Mouse (Mus musculus) embryonic facial prominence, embryonic 14.5 days (tissue): ENCODE measurements around the gene Zfp708. TPM values are rescaled to one million over a fixed set of nuclear protein-coding genes. Genes with fewer than 3 reads are reported as not detected.

Experiments used
- ATAC-seq: fragments of 200-750 bp; cut with Nextera tagmentation; 2 replicates; pipeline ENCODE4 v1.8.0; 2017; ENCODE audit warnings: low read depth, moderate number of reproducible peaks, moderate TSS enrichment
- DNase-seq: peaks from one replicate; pipeline ENCODE4 v3.0.0-alpha.2; 2015; ENCODE audit warnings: low spot score
- H3K27ac ChIP-seq: fragments of 300-500 bp; sonication (generic); replicated peaks from 2 replicates; pipeline ENCODE4 v1.5.1; 2014; ENCODE audit warnings: low read depth, mild to moderate bottlenecking, low read length, moderate library complexity
- H3K27me3 ChIP-seq: fragments of 300-500 bp; sonication (generic); replicated peaks from 2 replicates; pipeline ENCODE4 v1.6.1; 2014; ENCODE audit warnings: low read length; ENCODE audit not compliant: control insufficient read depth, insufficient read depth
- H3K36me3 ChIP-seq: fragments of 300-500 bp; sonication (generic); 2 replicates; pipeline ENCODE4 v1.6.1; 2014; ENCODE audit warnings: low read length, mixed read lengths; ENCODE audit not compliant: control insufficient read depth, insufficient read depth
- H3K4me1 ChIP-seq: fragments of 300-500 bp; sonication (generic); 2 replicates; pipeline ENCODE4 v1.6.1; 2014; ENCODE audit warnings: antibody characterized with exemption, low read length; ENCODE audit not compliant: control insufficient read depth, insufficient read depth
- H3K4me2 ChIP-seq: fragments of 300-500 bp; sonication (generic); 2 replicates; pipeline ENCODE4 v1.6.1; 2014; ENCODE audit warnings: low read depth, mild to moderate bottlenecking, low read length, moderate library complexity, mixed read lengths
- H3K4me3 ChIP-seq: fragments of 300-500 bp; sonication (generic); 2 replicates; pipeline ENCODE4 v1.5.1; 2014; ENCODE audit warnings: low read depth, mild to moderate bottlenecking, low read length
- H3K9ac ChIP-seq: fragments of 300-500 bp; sonication (generic); 2 replicates; pipeline ENCODE4 v1.6.1; 2014; ENCODE audit warnings: low read depth, mild to moderate bottlenecking, low read length, moderate library complexity, mixed read lengths
- H3K9me3 ChIP-seq: fragments of 300-500 bp; sonication (generic); 2 replicates; pipeline ENCODE4 v1.6.1; 2016; ENCODE audit warnings: low read length; ENCODE audit not compliant: control insufficient read depth
- WGBS: fragments of 180-500 bp; shearing (Covaris S2); extraction: QIAGEN DNeasy Blood & Tissue Kit; methylation state at CpG from one replicate; pipeline ENCODE4 v1.1.7; 2014; 5-methylcytosine and 5-hydroxymethylcytosine counted together
- polyA plus RNA-seq: library from polyadenylated mRNA; unstranded; fragments of >200 nt; fragmentation: Nextera tagmentation; extraction: Ambion mirVana; gene quantifications from 2 replicates; pipeline ENCODE4 v1.2.1, GENCODE M21; 2014

The Zfp708 gene
- polyA plus RNA-seq, 1 experiment from 2014 or later = 4.1 TPM

DNA sequence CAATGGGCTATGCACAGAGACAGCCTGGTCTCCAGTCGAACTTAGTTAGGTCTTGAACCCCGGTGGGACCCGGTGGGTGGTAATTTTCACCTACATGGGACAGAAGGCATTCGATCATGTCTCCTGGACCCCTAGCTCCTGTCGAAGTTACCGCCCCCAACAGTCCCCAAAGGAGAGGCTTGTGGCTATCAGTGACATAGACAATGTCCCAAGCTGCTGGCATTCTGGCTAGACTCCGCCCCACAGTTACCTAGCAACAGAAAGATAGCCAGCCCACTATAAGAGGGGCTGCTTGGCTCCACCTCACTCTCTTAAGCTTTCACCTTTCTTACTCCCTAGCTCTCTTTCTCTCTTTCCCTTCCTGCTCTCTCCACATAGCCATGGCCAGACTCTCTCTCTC, 35.3 kb downstream of the Zfp708 start:
- 68% methylated on average over 6 of the region's 7 CpGs for WGBS
- no peak overlapping the region for H3K9ac ChIP-seq
- H3K9me3 ChIP-seq = peaks cover 15% of the 10 kb centered on the region; the same call in 1 of the 2 replicates
- ATAC-seq (no peak), DNase-seq (no peak)
- no peak overlapping the region for H3K27ac ChIP-seq
- no peak overlapping the region for H3K4me2 ChIP-seq
- H3K27me3 ChIP-seq = no peaks in the 10 kb centered on the region
- H3K36me3 ChIP-seq = peaks cover 6% of the 10 kb centered on the region; the same call in 1 of the 2 replicates
- no peak overlapping the region for H3K4me3 ChIP-seq
- peaks cover 3% of the 10 kb centered on the region; the same call in 1 of the 2 replicates for H3K4me1 ChIP-seq

DNA sequence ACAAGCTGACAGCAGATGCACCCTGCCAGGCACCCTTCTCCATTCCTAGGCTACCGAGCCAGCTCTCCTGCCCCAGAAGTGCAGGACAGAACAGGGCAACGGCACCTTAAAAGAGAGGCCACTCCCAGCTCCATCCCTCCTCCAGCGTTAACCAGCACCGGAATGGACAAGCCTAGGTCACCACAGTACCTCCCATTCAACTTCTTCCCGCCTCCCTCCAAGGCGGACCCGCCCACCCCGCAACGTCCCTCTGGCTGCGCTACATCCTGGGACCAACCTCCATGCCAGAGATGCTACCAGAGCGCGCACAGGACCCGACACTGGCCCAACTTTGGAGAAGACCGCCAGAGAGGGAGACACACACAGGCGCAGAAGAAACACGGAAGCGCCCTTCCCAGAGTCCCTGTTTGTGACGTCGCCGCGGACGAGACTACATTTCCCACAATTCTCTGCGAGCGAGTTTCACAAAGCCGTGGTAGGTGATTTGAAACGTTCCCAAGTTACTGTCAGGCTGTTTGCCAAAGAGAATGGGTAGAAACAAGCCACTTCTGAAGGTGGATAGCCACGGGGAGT, 36.9 kb downstream of the Zfp708 start, which contains the start of gene Zfp712:
Zfp712 (minus strand) TSS at position 385 of the 573 bp plus-strand sequence.
- H3K36me3 ChIP-seq = no peaks in the 10 kb centered on the region
- under 1% methylated on average over 27 of the region's 27 CpGs for WGBS
- peak within 1 kb of the TSS; percentile 59 for H3K4me3 ChIP-seq
- DNase-seq (peak; percentile 97), ATAC-seq (peak; percentile 96)
- peak within 1 kb of the TSS; percentile 62 for H3K4me2 ChIP-seq
- peak within 1 kb of the TSS; percentile 73 for H3K9ac ChIP-seq
- H3K27me3 ChIP-seq = no peaks in the 10 kb centered on the region
- peaks cover 3% of the 10 kb centered on the region; the same call in 1 of the 2 replicates for H3K4me1 ChIP-seq
- H3K27ac ChIP-seq = peak within 1 kb of the TSS; percentile 82
- H3K9me3 ChIP-seq = 0 out of 2 replicates have a peak, but pooled peaks cover 7% of the 10 kb centered on the region

DNA sequence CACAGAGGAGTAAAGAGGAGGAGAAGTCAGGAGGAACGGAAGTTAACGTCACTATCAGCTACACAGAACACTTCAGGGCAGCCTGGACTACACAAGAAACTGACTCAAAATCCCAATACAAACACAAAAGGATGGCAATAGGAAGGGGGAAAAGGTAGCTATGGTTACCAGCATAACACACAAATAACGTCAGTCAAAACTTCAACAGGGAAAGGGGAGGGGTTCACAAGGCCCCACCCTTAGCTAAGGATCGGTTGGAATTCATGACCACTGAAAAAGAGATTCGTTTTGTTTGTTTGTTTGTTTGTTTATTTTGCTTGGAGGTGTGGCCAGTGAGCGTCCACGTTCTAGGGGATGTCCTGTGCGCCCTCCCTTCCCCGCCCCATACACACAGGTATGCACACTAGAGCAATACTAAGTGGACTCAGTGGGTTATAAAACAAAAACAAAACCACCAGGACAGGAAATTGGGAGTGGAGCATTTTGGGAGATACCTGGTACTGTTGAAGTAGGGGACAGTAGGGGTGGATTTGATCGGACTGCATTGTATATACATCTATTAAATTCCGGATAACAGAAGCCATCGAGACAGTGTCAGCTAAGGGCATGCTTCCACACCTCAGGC, 37.5 kb downstream of the Zfp708 start:
- peak overlapping the region; percentile 62 for H3K4me2 ChIP-seq
- WGBS = 3% methylated on average over 12 of the region's 12 CpGs
- ATAC-seq (0 out of 2 replicates have a peak, but pooled peaks have one; percentile 12), DNase-seq (peak; percentile 11)
- H3K9ac ChIP-seq = peak overlapping the region; percentile 73
- H3K27ac ChIP-seq = peak overlapping the region; percentile 82; the same call in 1 of the 2 replicates
- H3K9me3 ChIP-seq = 0 out of 2 replicates have a peak, but pooled peaks cover 4% of the 10 kb centered on the region
- H3K27me3 ChIP-seq = no peaks in the 10 kb centered on the region
- H3K36me3 ChIP-seq = no peaks in the 10 kb centered on the region
- peak overlapping the region; percentile 59 for H3K4me3 ChIP-seq
- peaks cover 3% of the 10 kb centered on the region; the same call in 1 of the 2 replicates for H3K4me1 ChIP-seq

Other genes with a start within 250 kb of the Zfp708 start
- 0.14 and 1.5 TPM in 2 replicates for gene Gm10767, start 193.1 kb downstream of the Zfp708 start, polyA plus RNA-seq
- gene Zfp712, start 36.8 kb downstream of the Zfp708 start, polyA plus RNA-seq = 4.0 and 4.3 TPM in 2 replicates
- gene Gm28557, start 10.6 kb upstream of the Zfp708 start, polyA plus RNA-seq = 2.3 and 3.7 TPM in 2 replicates
- gene Rslcan18, start 18.3 kb upstream of the Zfp708 start, polyA plus RNA-seq = 0.24 and 0.31 TPM in 2 replicates
- 2.7 TPM in 2 replicates for gene Zfp759, start 23.7 kb upstream of the Zfp708 start, polyA plus RNA-seq
- 5.1 and 5.9 TPM in 2 replicates for gene Rsl1, start 75.2 kb upstream of the Zfp708 start, polyA plus RNA-seq
- gene Zfp455, start 96.5 kb upstream of the Zfp708 start, polyA plus RNA-seq = 1.4 and 1.8 TPM in 2 replicates
- gene Zfp458, start 180.5 kb upstream of the Zfp708 start, polyA plus RNA-seq = 1.8 and 2.0 TPM in 2 replicates
- 0.68 and 0.83 TPM in 2 replicates for gene Zfp457, start 208.5 kb upstream of the Zfp708 start, polyA plus RNA-seq
- gene Zfp595, start 234.6 kb upstream of the Zfp708 start, polyA plus RNA-seq = 3.1 and 3.2 TPM in 2 replicates